Mouse (Mus musculus) erythroblast, adult 5-6 weeks (primary cell): ENCODE results near the gene Nrp2. TPM values are rescaled to one million over a fixed set of nuclear protein-coding genes. Genes with fewer than 3 reads are reported as not detected.

Experiments
- ATAC-seq: replicated peaks from 2 replicates; pipeline ENCODE4 v1.8.0; 2016; ENCODE audit warnings: moderate number of reproducible peaks, mild to moderate bottlenecking, moderate TSS enrichment, inconsistent platforms; ENCODE audit not compliant: poor library complexity, low FRiP score, severe bottlenecking
- total RNA-seq, 2 experiments: library from RNA; stranded (forward) in 1 of 2; stranded (reverse) in 1 of 2; fragments of 150-400 nt in 1 of 2; fragments of 200-764, 138-1000 nt in 1 of 2; gene quantifications; 2 replicates each; pipeline versions ENCODE4 v1.2.3 to v1.2.4; 2015 to 2017; ENCODE audit warnings: low replicate concordance in 2 of 2

Gene Nrp2
- total RNA-seq, 2 experiments from 2014 or later, result 0.43 to 0.96 TPM

DNA sequence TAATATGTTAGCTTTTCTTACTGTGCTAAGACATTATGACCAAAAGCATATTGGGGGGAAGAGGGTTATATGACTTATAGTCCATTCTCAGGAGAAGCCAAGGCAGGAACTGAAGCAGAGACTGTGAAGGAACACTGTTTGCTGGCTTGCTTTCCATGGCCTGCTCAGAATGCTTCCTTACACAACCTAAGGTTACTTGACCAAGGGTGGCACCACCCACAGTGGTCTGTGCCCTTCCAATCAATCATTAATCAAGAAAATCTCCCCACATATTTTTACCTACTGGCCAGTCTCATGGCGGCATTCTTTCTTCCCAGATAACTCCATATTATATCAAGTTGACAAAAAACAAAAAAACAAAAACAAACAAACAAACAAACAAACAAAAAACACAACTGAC, 130.3 kb downstream of the Nrp2 start:
- no peak for ATAC-seq

DNA sequence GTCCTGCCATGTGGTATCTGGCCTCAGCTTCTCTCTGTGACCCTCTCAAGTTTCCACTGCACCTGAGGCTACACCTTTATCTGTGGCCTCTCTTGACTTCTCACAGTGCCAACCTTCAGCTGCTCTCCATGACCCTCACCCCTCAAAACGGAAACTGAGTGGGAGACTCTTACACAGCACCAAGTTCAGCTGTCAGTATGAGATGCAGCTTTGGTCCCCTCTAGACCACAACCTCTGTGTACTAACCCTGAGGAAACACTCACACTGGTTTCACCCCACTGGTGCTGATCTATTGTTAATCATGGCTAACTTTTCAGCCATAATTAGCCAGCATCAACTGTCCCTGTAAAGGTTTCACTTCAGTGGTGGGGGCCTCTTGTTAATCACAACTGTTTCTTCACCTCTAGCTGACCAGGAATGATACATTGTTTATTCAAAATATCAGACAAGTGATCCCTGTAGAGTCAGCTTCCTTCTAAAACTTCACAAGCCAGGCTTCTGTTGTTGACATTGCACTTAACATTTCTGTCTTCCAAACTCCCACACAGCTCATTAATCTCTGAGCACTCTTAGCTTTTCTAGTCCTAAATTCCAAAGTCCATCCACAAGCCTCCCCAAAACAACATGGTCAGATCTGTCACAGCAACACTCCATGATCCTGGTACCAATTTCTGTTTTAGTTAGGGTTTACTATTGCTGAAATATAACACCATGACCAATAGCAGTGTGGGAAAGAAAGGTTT, 131.5 kb downstream of the Nrp2 start:
- no peak for ATAC-seq

DNA sequence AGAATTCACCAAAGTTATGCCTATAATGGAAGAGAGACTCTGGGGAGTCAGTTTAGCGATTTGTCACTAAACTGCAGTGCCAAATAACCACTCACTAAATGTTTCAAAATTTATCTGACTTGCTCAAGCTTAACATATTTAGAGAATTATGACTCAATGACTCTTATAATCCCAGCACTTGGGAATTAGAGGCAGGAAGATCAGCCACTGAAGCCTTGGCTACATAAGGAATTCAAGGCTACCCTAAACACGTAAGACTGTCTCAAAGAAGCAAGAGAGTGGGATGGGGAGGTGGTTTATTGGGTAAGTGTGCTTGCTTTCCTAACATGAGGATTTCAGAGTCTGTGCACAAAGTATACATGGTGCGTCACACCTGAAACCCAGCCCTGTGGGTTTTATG, 135.0 kb downstream of the Nrp2 start:
- ATAC-seq, result no peak

DNA sequence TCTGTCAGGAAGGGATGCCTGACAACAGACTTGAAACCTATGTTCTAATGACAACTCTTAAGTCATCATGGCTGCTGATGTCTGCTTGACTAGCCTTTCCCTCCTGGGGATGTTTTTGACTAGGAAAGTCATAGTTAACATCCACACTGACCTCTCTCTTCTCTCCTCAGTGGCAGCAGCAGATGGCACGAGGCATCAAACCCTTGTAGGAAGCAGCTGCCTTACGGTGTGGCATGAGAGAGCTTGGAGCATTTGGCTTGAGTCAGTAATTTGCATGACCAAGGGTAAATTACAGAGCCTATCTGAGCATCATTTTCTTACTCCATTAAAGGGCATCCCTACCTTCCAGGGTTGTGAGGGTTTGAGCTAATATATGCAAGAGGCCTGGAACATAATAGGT, 135.5 kb downstream of the Nrp2 start:
- no peak for ATAC-seq

DNA sequence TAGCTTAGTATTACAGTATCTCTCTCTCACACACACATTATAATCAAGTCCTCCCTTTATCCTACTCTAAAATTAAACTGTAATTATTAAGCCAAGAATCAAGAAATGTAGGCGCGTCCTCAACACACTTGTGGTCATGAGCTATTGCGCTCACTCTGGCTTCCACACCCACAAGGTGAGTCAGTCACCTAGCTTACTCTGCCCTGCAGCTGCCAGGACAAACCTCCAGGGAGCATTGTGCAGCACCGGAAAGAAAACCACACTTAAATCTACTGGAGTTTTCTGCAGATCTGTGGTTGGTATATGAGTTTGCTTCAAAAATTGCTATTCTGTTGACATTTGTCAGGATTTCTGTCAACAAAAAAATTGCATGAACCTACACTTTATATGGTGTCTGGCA, 140.1 kb downstream of the Nrp2 start:
- ATAC-seq, result no peak

DNA sequence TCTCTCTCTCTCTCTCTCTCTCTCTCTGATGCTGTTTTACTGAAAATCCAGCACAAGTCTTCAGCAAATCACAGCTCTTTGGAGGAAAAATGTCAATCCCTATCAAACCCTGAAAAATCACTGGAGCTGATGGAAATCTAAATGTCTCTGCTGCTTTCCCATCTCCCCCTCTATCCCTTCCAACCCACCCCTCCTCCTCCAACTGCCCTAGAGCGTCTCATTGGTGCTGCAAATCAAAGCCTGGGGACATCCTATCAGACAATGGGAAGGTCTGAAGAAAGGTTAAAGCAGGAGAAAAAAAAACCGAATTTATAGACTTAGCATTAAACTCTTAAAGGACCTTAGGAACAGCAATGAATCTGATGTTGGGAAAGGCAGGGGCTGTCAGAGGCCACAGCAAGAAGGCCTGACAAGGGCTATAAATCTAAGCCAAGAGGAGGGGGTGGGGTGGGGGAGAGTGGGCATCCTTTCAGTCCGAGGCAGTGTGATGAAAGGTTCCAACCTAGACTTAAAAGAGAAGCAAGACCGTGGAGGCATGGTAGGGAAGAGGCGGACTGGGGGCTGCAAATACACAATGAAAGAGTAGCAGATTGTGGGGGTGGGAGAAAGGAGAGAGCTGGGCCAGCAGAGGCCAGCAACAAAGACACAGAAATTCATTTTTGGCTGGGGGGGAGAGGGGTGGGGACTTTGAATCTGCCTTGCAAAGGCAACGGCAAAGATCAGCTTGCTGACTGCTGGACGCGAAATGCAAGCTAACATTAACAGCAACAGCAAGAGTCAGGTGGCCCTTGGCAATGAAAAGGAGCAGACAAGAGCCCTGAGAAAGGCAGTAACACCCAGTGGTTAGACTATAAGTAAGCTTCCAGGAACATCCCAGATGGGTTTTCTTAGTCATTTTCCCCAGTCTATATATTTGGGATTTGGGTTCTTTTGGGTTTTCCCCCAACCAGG, 148.2 kb downstream of the Nrp2 start:
- no peak for ATAC-seq

DNA sequence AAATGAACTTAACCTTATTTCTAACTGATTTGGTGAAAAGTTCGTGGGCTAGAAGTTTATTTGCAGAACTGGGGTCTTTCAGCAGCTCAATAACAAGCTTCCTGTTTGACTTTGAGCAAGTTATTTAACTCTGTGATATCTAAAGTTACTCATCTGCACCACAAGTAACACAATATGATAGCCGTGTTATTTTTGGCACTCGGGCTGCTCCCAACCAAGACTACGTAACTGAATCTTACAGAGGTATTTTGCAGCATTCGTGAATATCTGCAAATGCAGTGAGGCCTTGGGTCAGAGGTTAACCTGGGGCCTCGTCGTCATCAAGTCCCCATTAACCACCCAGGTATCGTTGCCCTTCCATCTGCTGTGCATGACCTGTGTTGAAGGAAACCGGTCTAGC, 150.3 kb downstream of the Nrp2 start:
- ATAC-seq, result no peak

DNA sequence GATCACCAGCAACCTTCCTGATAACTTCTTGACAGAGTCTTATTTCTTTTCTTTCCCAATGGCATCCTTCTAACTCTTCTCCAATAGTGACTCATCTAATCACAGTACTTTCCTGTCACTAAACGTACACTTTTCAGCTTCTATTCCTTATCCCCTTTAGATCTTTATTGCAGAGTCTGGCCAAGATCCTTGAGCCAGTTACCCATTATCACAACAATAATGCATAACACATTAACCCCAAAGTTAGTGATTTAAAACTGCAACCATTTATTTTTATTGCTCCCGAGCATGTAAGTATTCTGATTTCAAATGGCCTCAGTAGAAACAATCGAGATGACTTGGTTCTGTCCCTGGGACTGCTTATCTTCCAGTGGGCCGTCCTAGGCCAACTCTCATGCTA, 150.9 kb downstream of the Nrp2 start:
- ATAC-seq, result no peak

DNA sequence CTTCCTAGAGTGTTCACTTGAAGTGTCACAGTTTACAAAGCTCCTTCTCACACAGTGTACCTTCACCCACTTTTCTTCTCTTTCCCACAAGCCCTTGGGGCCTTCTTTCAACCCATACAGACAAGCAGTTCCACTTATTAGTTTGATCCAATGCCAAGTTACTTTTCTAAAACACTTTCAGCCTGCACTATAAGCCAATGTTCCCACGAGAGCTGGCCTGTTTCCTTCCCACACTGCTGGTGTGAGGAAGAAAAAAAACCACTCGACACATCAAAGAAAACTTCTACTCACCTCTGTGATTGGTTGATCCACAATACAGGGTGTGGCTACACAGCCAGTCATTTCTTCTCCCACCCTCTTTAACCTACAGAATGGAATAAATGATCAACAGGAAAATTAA, 156.0 kb downstream of the Nrp2 start:
- ATAC-seq, result no peak

DNA sequence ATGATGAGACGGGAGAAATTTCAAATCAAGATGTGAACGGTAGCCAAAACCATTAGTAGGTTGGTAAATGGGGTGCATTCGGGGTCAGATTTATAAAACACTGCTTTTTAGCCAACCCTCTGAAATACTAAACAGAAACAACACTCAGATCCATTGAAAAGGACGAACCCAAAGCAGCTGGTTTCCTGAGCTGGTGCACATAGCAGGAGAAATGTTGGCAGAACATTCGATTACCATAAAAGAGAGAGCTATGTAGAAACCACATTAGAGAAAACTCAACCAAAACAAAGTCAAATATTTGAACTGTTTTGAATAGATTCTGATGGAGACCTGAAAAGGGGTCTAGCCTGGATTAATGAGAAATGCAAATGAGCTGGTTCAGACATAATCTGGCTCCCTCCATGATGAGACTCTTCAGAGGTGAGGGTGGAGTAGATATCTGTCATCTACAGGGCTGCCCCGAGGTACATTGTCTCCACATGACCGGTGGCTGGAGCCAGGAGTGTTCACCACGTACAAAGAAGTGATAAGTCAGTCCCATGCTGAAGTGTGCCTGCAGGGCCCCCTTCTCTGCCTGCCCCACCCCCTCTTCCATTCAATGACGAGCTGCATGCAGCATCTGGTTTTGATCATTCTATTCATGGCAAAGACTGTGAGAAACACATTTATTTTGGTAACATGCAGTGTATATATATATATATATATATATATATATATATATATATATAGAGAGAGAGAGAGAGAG, 156.6 kb downstream of the Nrp2 start:
- ATAC-seq, result no peak

DNA sequence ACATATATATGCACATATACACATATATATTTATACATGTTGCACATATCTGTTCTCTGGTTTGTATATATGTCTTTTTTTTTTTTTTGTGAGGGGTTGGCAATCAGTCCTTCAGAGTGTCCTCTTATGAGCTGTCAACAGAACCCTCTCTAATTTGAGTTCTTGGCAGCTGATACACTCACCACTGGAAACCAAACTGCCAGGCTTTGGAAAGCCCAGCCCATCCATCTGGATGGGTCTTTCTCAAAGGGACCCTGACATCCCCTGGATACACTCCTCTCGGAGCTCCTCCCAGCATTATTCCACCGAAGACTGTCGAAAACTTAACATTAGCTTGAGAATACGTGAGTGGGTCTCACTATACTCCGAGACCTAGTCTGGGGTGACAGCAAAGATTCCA, 157.2 kb downstream of the Nrp2 start:
- no peak for ATAC-seq

DNA sequence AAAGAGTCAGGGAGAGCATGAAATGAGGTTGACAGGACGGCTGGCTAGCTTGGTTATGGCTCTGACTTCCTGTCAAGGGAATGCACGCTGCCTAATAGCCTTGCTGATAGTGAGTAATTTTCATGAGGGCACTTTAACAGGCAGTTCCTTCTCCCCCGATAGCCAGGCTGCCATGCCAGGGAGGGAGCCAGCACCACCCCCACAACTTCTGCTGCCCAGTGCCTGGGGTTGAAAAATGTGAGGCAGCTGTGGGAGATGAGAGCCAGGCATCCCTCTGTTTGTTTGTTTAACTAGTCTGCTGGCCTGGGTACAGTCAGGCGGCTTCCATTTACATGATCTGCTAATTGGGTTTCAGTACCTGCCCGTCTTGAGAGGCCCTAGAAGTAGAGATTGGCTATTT, 157.7 kb downstream of the Nrp2 start:
- ATAC-seq, result no peak
